Mouse (Mus musculus): ENCODE measurements around the gene Src. TPM values are rescaled to one million over a fixed set of nuclear protein-coding genes. Genes with fewer than 3 reads are reported as not detected.

The Src gene
- polyA plus RNA-seq, 1 experiment from 2014 or later: 26.5 TPM

GRCm38 (mm10) chr2:157441363-157441762 is 23.1 kb downstream of the Src start:
- Histone ChIP-seq H3K36me3 (ENCODE audit: control insufficient read depth, insufficient read depth, low read length) (peaks cover 14% of the 10 kb centered on the region), H3K27ac (ENCODE audit: low read depth, low read length) (no peak overlapping the region), H3K4me3 (ENCODE audit: low read length) (no peak overlapping the region), H3K9me3 (ENCODE audit: control insufficient read depth, low read length) (no peaks in the 10 kb centered on the region), H3K4me2 (ENCODE audit: low read length) (no peak overlapping the region), H3K4me1 (ENCODE audit: control insufficient read depth, insufficient read depth, low read depth, low read length) (no peaks in the 10 kb centered on the region), H3K9ac (ENCODE audit: low read depth, low read length) (no peak overlapping the region), H3K27me3 (replicated peaks; ENCODE audit: control insufficient read depth, insufficient read depth, low read length) (no peaks in the 10 kb centered on the region)
- 100% methylated on average over 1 of the region's 1 CpGs for WGBS
- no peak for ATAC-seq

DNA sequence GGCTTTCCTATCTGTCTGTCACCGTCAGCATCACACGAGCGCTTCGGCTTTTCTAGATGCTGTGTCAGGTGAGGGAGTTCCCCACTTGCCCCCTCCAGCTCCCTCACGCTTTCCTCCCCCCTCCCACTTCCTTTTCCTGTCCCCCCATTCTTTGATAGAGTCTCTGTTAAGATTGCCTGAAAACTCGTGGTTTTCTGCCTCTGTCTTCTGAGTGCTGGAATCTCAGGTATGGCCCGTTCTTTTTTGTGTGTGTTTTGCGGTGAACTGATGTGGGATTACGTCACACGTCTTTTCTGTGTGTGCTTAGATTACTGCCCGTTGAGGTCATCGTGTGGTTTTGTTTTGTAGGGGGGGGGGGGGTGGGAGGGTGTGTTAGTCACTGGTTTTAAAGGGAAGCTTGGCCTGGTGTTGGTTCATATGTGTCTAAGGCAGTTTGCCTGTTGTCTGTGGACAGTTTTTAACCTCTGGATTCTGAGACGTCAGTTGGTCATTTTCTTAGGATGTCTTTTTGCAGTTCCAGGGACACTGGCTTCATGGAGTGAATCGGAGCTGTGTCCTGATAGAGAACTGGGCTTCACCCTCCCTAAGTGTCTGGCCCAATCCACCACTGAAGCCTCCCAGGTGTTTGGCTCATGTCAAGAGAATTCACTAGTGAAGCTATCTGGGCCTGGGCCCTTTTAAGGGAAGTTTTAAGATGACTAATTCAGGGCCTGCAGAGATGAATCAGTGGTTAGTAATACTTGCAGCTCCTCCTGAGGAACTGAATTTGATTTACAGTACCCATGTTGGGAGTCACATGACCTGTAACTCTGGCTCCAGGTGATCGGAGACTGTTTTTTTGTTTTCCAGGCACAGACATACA is 29.3 kb downstream of the Src start:
- no peak overlapping the region for H3K4me3 ChIP-seq (ENCODE audit: low read length)
- ATAC-seq: no peak
- H3K4me1 ChIP-seq (ENCODE audit: control insufficient read depth, insufficient read depth, low read depth, low read length): no peaks in the 10 kb centered on the region
- no peaks in the 10 kb centered on the region for H3K9me3 ChIP-seq (ENCODE audit: control insufficient read depth, low read length)
- H3K27me3 ChIP-seq (replicated peaks; ENCODE audit: control insufficient read depth, insufficient read depth, low read length): no peaks in the 10 kb centered on the region
- H3K4me2 ChIP-seq (ENCODE audit: low read length): no peak overlapping the region
- no peak overlapping the region for H3K9ac ChIP-seq (ENCODE audit: low read depth, low read length)
- H3K36me3 ChIP-seq (ENCODE audit: control insufficient read depth, insufficient read depth, low read length): peaks cover 6% of the 10 kb centered on the region
- 88% methylated on average over 15 of the region's 15 CpGs for WGBS
- no peak overlapping the region for H3K27ac ChIP-seq (ENCODE audit: low read depth, low read length)

GRCm38 (mm10) chr2:157448356-157448755 is 30.1 kb downstream of the Src start:
- Histone ChIP-seq H3K36me3 (ENCODE audit: control insufficient read depth, insufficient read depth, low read length) (peaks cover 6% of the 10 kb centered on the region), H3K4me2 (ENCODE audit: low read length) (no peak overlapping the region), H3K4me3 (ENCODE audit: low read length) (no peak overlapping the region), H3K27me3 (replicated peaks; ENCODE audit: control insufficient read depth, insufficient read depth, low read length) (no peaks in the 10 kb centered on the region), H3K9ac (ENCODE audit: low read depth, low read length) (no peak overlapping the region), H3K4me1 (ENCODE audit: control insufficient read depth, insufficient read depth, low read depth, low read length) (no peaks in the 10 kb centered on the region), H3K9me3 (ENCODE audit: control insufficient read depth, low read length) (no peaks in the 10 kb centered on the region), H3K27ac (ENCODE audit: low read depth, low read length) (no peak overlapping the region)
- 62% methylated on average over 7 of the region's 7 CpGs for WGBS
- ATAC-seq: no peak

DNA sequence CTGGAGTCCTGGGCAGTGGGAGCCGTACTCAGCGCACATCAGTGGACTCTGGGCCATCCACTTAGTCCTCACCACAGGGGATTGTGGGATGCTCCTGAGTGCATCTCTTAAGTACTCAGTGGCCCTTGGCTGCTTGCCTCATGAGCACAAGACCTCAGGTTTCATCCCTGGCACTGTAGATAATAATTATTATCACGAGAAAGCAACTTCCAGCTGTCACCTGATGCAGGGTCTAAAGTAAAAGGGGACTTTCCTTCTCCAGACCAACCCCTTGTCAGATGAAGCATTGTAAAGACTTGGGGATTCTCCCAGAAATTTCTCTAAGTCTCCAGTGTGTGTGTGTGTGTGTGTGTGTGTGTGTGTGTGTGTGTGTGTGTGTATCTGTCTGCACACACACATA is 32.7 kb downstream of the Src start:
- H3K9ac ChIP-seq (ENCODE audit: low read depth, low read length): no peak overlapping the region
- no peak overlapping the region for H3K27ac ChIP-seq (ENCODE audit: low read depth, low read length)
- peaks cover 6% of the 10 kb centered on the region for H3K36me3 ChIP-seq (ENCODE audit: control insufficient read depth, insufficient read depth, low read length)
- H3K4me2 ChIP-seq (ENCODE audit: low read length): no peak overlapping the region
- H3K4me3 ChIP-seq (ENCODE audit: low read length): no peak overlapping the region
- H3K27me3 ChIP-seq (replicated peaks; ENCODE audit: control insufficient read depth, insufficient read depth, low read length): no peaks in the 10 kb centered on the region
- WGBS: 80% methylated on average over 3 of the region's 3 CpGs
- H3K4me1 ChIP-seq (ENCODE audit: control insufficient read depth, insufficient read depth, low read depth, low read length): no peaks in the 10 kb centered on the region
- no peaks in the 10 kb centered on the region for H3K9me3 ChIP-seq (ENCODE audit: control insufficient read depth, low read length)
- no peak for ATAC-seq

DNA sequence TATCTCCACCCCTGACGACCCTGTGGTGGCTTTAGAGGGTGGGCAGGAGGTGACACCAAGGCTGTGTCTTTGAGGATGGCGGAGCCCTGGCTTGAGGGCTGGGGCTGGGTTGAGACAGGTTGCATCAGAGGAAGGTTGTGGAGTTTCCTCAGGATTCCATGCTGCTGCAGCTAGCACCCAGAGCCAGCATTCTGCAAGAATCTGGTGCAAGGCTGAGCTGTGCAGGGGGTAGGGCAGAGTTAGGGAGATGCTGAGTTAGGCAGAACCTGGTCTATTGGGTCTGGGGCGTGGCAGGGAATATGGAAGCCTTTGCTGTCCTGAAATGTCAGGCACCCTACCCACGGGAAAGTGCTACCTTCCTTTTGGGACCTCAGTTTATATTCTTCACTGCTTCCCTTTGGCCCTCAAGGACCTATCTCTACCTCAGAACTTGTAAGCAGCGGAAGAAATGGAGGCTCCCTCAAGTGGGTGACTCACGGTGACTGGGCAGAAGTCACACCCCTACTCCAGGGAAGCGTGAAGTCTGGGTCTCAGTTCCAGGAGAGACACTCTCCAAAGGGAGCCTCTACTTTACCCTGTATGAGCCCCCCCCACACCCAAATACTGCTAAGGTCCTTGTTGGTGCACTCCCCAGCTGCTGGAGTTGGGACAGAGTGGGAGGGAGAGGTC is 33.3 kb downstream of the Src start:
- Histone ChIP-seq H3K4me2 (ENCODE audit: low read length) (no peak overlapping the region), H3K9me3 (ENCODE audit: control insufficient read depth, low read length) (no peaks in the 10 kb centered on the region), H3K27me3 (replicated peaks; ENCODE audit: control insufficient read depth, insufficient read depth, low read length) (no peaks in the 10 kb centered on the region), H3K4me3 (ENCODE audit: low read length) (no peak overlapping the region), H3K4me1 (ENCODE audit: control insufficient read depth, insufficient read depth, low read depth, low read length) (peaks cover 2% of the 10 kb centered on the region), H3K27ac (ENCODE audit: low read depth, low read length) (no peak overlapping the region), H3K36me3 (ENCODE audit: control insufficient read depth, insufficient read depth, low read length) (peaks cover 6% of the 10 kb centered on the region), H3K9ac (ENCODE audit: low read depth, low read length) (no peak overlapping the region)
- WGBS: 88% methylated on average over 7 of the region's 7 CpGs
- ATAC-seq: no peak

DNA sequence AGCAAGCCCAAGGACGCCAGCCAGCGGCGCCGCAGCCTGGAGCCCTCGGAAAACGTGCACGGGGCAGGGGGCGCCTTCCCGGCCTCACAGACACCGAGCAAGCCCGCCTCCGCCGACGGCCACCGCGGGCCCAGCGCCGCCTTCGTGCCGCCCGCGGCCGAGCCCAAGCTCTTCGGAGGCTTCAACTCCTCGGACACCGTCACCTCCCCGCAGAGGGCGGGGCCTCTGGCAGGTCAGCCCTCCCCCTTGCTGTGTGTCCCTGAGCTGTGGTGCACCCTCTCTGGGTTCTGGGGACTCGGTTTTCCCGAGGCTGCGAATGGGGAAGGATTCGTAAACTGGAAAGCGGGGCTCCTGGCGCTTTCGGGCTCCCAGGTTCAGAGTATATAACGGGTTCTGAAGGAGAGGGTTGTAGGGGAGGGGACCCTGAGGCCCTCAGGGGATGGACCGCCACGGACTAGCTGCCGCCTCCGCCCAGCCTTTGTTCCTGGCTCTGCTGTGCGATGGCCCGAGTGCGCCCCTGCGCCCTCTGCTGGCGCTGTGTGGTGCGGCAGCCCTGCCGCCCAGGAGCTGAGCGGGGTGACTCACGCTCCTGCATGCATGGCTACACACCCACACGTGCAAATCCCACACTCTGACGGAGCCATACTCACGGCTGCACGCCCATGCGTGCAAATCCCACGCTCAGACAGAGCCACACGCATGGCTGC is 39.0 kb downstream of the Src start:
- no peaks in the 10 kb centered on the region for H3K9me3 ChIP-seq (ENCODE audit: control insufficient read depth, low read length)
- 1% methylated on average over 46 of the region's 56 CpGs for WGBS
- H3K36me3 ChIP-seq (ENCODE audit: control insufficient read depth, insufficient read depth, low read length): no peaks in the 10 kb centered on the region
- peak; percentile 88 for ATAC-seq
- H3K4me2 ChIP-seq (ENCODE audit: low read length): peak overlapping the region; percentile 48
- H3K27me3 ChIP-seq (replicated peaks; ENCODE audit: control insufficient read depth, insufficient read depth, low read length): no peaks in the 10 kb centered on the region
- peak overlapping the region; percentile 40 for H3K27ac ChIP-seq (ENCODE audit: low read depth, low read length)
- H3K9ac ChIP-seq (ENCODE audit: low read depth, low read length): peak overlapping the region; percentile 62
- peak overlapping the region; percentile 20 for H3K4me3 ChIP-seq (ENCODE audit: low read length)
- peaks cover 29% of the 10 kb centered on the region for H3K4me1 ChIP-seq (ENCODE audit: control insufficient read depth, insufficient read depth, low read depth, low read length)

- Histone ChIP-seq H3K27ac (ENCODE audit: low read depth, low read length) (no peak overlapping the region; the same call in 1 of the 2 replicates), H3K9me3 (ENCODE audit: control insufficient read depth, low read length) (no peaks in the 10 kb centered on the region), H3K4me3 (ENCODE audit: low read length) (no peak overlapping the region), H3K4me2 (ENCODE audit: low read length) (no peak overlapping the region), H3K4me1 (ENCODE audit: control insufficient read depth, insufficient read depth, low read depth, low read length) (peaks cover 41% of the 10 kb centered on the region), H3K36me3 (ENCODE audit: control insufficient read depth, insufficient read depth, low read length) (no peaks in the 10 kb centered on the region), H3K9ac (ENCODE audit: low read depth, low read length) (peak overlapping the region; percentile 44; the same call in 1 of the 2 replicates), H3K27me3 (replicated peaks; ENCODE audit: control insufficient read depth, insufficient read depth, low read length) (no peaks in the 10 kb centered on the region)
- WGBS: 19% methylated on average over 13 of the region's 14 CpGs
- 0 out of 2 replicates have a peak, but pooled peaks have one; percentile 19 for ATAC-seq
Measured at GRCm38 (mm10) chr2:157458472-157458871, 40.2 kb downstream of the Src start.

DNA sequence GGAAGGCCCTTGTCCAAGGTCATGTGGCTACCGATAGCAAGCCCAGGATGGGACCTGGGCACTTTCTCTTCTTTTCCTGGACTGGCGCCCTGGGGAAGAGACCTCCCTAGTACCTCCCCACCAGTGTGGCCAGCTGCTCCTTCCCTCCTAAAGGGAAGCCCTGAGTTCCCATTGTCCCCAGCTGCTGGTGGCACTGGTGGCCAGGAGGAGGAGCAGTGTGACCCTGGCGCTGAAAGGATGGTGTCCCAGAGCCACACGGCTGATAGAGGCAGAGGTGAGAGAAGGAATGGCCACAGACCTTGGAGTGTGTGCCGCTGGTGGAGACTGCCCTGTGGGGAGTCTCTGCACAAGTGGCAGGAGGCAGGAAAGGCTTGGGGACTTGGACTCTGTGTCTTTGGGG is 41.5 kb downstream of the Src start:
- Histone ChIP-seq H3K36me3 (ENCODE audit: control insufficient read depth, insufficient read depth, low read length) (no peaks in the 10 kb centered on the region), H3K27me3 (replicated peaks; ENCODE audit: control insufficient read depth, insufficient read depth, low read length) (no peaks in the 10 kb centered on the region), H3K4me1 (ENCODE audit: control insufficient read depth, insufficient read depth, low read depth, low read length) (peaks cover 54% of the 10 kb centered on the region), H3K4me3 (ENCODE audit: low read length) (no peak overlapping the region), H3K4me2 (ENCODE audit: low read length) (no peak overlapping the region), H3K9me3 (ENCODE audit: control insufficient read depth, low read length) (no peaks in the 10 kb centered on the region), H3K9ac (ENCODE audit: low read depth, low read length) (peak overlapping the region; percentile 44), H3K27ac (ENCODE audit: low read depth, low read length) (peak overlapping the region; percentile 40; the same call in 1 of the 2 replicates)
- no peak for ATAC-seq
- WGBS: 16% methylated on average over 5 of the region's 5 CpGs

All from hindbrain, embryonic 16.5 days (tissue).